Mouse (Mus musculus) kidney, adult 11 months (tissue): Measurements from ENCODE around the gene Irf6.

Experiments used
- DNase-seq: peaks from one replicate; pipeline ENCODE4 v3.0.0; 2022

The Irf6 gene

GRCm38 (mm10) chr1:193156316-193157110, 3.6 kb downstream of the Irf6 start:
- peak; percentile 29 for DNase-seq

GRCm38 (mm10) chr1:193157111-193157492, 4.2 kb downstream of the Irf6 start:
- no peak for DNase-seq

- no peak for DNase-seq
These were observed 6.3 kb downstream of the Irf6 start for GRCm38 (mm10) chr1:193159163-193159562.

- no peak for DNase-seq
These were observed 6.7 kb downstream of the Irf6 start for GRCm38 (mm10) chr1:193159613-193160012.

- no peak for DNase-seq
These were observed 7.6 kb downstream of the Irf6 start for GRCm38 (mm10) chr1:193160317-193161032.

- no peak for DNase-seq
These were observed 14.8 kb downstream of the Irf6 start, which contains the start of gene A130010J15Rik for GRCm38 (mm10) chr1:193167746-193168145. Gene A130010J15Rik (plus strand): TSS chr1:193168046.

GRCm38 (mm10) chr1:193169228-193169627, 16.3 kb downstream of the Irf6 start:
- DNase-seq: no peak

- peak; percentile 35 for DNase-seq
These were observed 16.9 kb downstream of the Irf6 start for GRCm38 (mm10) chr1:193169856-193170255.

- DNase-seq: peak; percentile 96
These were observed 20.3 kb downstream of the Irf6 start for GRCm38 (mm10) chr1:193172991-193173809.

GRCm38 (mm10) chr1:193173810-193174129, 20.9 kb downstream of the Irf6 start:
- no peak for DNase-seq

- no peak for DNase-seq
These were observed 21.3 kb downstream of the Irf6 start for GRCm38 (mm10) chr1:193174143-193174733.

- no peak for DNase-seq
These were observed 28.2 kb downstream of the Irf6 start for GRCm38 (mm10) chr1:193181104-193181503.

GRCm38 (mm10) chr1:193188257-193188656, 35.3 kb downstream of the Irf6 start:
- DNase-seq: no peak

GRCm38 (mm10) chr1:193189151-193189621, 36.3 kb downstream of the Irf6 start:
- no peak for DNase-seq

- no peak for DNase-seq
These were observed 36.9 kb downstream of the Irf6 start for GRCm38 (mm10) chr1:193189771-193190170.

GRCm38 (mm10) chr1:193191675-193192283, 38.9 kb downstream of the Irf6 start:
- no peak for DNase-seq

- DNase-seq: no peak
These were observed 41.7 kb downstream of the Irf6 start for GRCm38 (mm10) chr1:193194416-193195140.

- DNase-seq: no peak
These were observed 42.4 kb downstream of the Irf6 start for GRCm38 (mm10) chr1:193195169-193195810.

- no peak for DNase-seq
These were observed 44.7 kb downstream of the Irf6 start for GRCm38 (mm10) chr1:193197494-193198205.

- DNase-seq: no peak
These were observed 45.4 kb downstream of the Irf6 start for GRCm38 (mm10) chr1:193198312-193198711.
